Mouse (Mus musculus): ENCODE measurements around the gene Gm37240.
"Not testable (repeated sequence)": the region's sequence is repeated elsewhere in the genome, so short reads cannot be mapped to it uniquely, and the experiment has no call there.

Gene Gm37240

GRCm38 (mm10) chr3:84678891-84679290 is 1208.4 kb downstream of the Gm37240 start:
- no peak for DNase-seq (ENCODE audit: low spot score in 2 of 2)

- DNase-seq (ENCODE audit: low spot score in 2 of 2) = no peak
These were observed 1211.6 kb downstream of the Gm37240 start for GRCm38 (mm10) chr3:84675710-84676109.

- no peak for DNase-seq (ENCODE audit: low spot score in 2 of 2)
These were observed 1213.8 kb downstream of the Gm37240 start for GRCm38 (mm10) chr3:84673552-84673951.

GRCm38 (mm10) chr3:84672136-84672535 is 1215.2 kb downstream of the Gm37240 start:
- DNase-seq (ENCODE audit: low spot score in 2 of 2) = no peak

- no peak for DNase-seq (ENCODE audit: low spot score in 2 of 2)
These were observed 1218.4 kb downstream of the Gm37240 start for GRCm38 (mm10) chr3:84668957-84669356.

- DNase-seq (ENCODE audit: low spot score in 2 of 2) = no peak
These were observed 1221.9 kb downstream of the Gm37240 start for GRCm38 (mm10) chr3:84665255-84666073.

GRCm38 (mm10) chr3:84664686-84665085 is 1222.6 kb downstream of the Gm37240 start:
- DNase-seq (ENCODE audit: low spot score in 2 of 2) = no peak

- DNase-seq (ENCODE audit: low spot score in 2 of 2) = no peak
These were observed 1223.5 kb downstream of the Gm37240 start for GRCm38 (mm10) chr3:84663858-84664257.

GRCm38 (mm10) chr3:84663079-84663478 is 1224.2 kb downstream of the Gm37240 start:
- DNase-seq (ENCODE audit: low spot score in 2 of 2) = no peak

GRCm38 (mm10) chr3:84660380-84660779 is 1226.9 kb downstream of the Gm37240 start:
- no peak for DNase-seq (ENCODE audit: low spot score in 2 of 2)

- no peak for DNase-seq (ENCODE audit: low spot score in 2 of 2)
These were observed 1228.4 kb downstream of the Gm37240 start for GRCm38 (mm10) chr3:84658872-84659271.

- DNase-seq (ENCODE audit: low spot score in 2 of 2) = no peak
These were observed 1229.3 kb downstream of the Gm37240 start for GRCm38 (mm10) chr3:84658017-84658416.

GRCm38 (mm10) chr3:84657240-84657639 is 1230.1 kb downstream of the Gm37240 start:
- DNase-seq (ENCODE audit: low spot score in 2 of 2) = no peak

- DNase-seq (ENCODE audit: low spot score in 2 of 2) = not testable (repeated sequence)
These were observed 1231.5 kb downstream of the Gm37240 start for GRCm38 (mm10) chr3:84655785-84656150.

GRCm38 (mm10) chr3:84654900-84655784 is 1232.2 kb downstream of the Gm37240 start:
- no peak for DNase-seq (ENCODE audit: low spot score in 2 of 2)

GRCm38 (mm10) chr3:84654246-84654826 is 1233.0 kb downstream of the Gm37240 start:
- DNase-seq (ENCODE audit: low spot score in 2 of 2) = peak in 1 of 2 experiments; percentile 15

- DNase-seq (ENCODE audit: low spot score in 2 of 2) = no peak
These were observed 1233.6 kb downstream of the Gm37240 start for GRCm38 (mm10) chr3:84653557-84654245.

GRCm38 (mm10) chr3:84652643-84653556 is 1234.4 kb downstream of the Gm37240 start:
- no peak for DNase-seq (ENCODE audit: low spot score in 2 of 2)

- DNase-seq (ENCODE audit: low spot score in 2 of 2) = no peak
These were observed 1237.6 kb downstream of the Gm37240 start for GRCm38 (mm10) chr3:84649578-84650327.

- not testable (repeated sequence) for DNase-seq (ENCODE audit: low spot score in 2 of 2)
These were observed 1239.2 kb downstream of the Gm37240 start for GRCm38 (mm10) chr3:84648069-84648468.

Measured in heart, adult 9 months (tissue).